Mouse (Mus musculus): ENCODE measurements around the gene Mettl5. TPM values are rescaled to one million over a fixed set of nuclear protein-coding genes. Genes with fewer than 3 reads are reported as not detected.

Mettl5 gene
- polyA plus RNA-seq, 2 experiments: 14.0 to 33.7 TPM

DNA sequence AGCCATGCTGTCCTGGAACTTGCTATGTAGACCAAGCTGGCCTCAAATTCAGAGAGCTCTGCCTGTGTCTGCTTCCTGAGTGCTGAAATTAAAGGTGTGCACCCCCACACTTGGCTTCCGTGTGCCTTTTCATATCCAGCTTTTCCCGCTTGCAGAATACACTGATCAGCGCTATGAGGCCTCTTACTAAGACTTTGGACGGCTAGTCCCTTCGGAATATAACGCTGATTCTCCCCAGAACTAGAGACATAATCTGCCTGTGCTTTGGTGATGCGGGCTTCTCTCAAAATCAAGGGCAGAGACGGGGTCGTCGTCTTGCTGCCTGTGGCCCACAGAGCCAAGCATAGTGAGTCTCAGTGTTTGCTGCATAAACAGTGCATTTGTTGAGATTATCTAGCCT lies 59.5 kb downstream of the Mettl5 start:
- no peak overlapping the region for H3K27ac ChIP-seq (replicated peaks; ENCODE audit: low read depth, low read length)
- no peak overlapping the region for H3K4me2 ChIP-seq (replicated peaks; ENCODE audit: low read depth, low read length, severe bottlenecking)
- peaks cover 8% of the 10 kb centered on the region; the same call in 1 of the 2 replicates for H3K4me1 ChIP-seq (ENCODE audit: control insufficient read depth, insufficient read depth, low read length)
- H3K27me3 ChIP-seq (ENCODE audit: control insufficient read depth, insufficient read depth, low read length): no peaks in the 10 kb centered on the region
- no peak overlapping the region for H3K4me3 ChIP-seq (replicated peaks; ENCODE audit: low read length)
- TF ChIP-seq POLR2A (IDR thresholded peaks at IDR 0.05; ENCODE audit: borderline replicate concordance, extremely low read depth, insufficient read depth, insufficient read length): no peak
- ATAC-seq (ENCODE audit: low FRiP score, low read depth) (no peak), DNase-seq (ENCODE audit: low spot score) (no peak)
- no peak overlapping the region for H3K9ac ChIP-seq (ENCODE audit: low read depth, low read length, severe bottlenecking)
- peaks cover 31% of the 10 kb centered on the region for H3K36me3 ChIP-seq (ENCODE audit: control insufficient read depth, insufficient read depth, low read length)
- WGBS: 86% methylated on average over 10 of the region's 10 CpGs
- H3K9me3 ChIP-seq (ENCODE audit: control insufficient read depth, low read length): no peaks in the 10 kb centered on the region

GRCm38 (mm10) chr2:69823129-69823677 lies 62.2 kb downstream of the Mettl5 start:
- Histone ChIP-seq H3K9me3 (ENCODE audit: control insufficient read depth, low read length) (no peaks in the 10 kb centered on the region), H3K4me2 (replicated peaks; ENCODE audit: low read depth, low read length, severe bottlenecking) (peak overlapping the region; percentile 72), H3K4me1 (ENCODE audit: control insufficient read depth, insufficient read depth, low read length) (peaks cover 8% of the 10 kb centered on the region; the same call in 1 of the 2 replicates), H3K4me3 (replicated peaks; ENCODE audit: low read length) (peak overlapping the region; percentile 82), H3K27ac (replicated peaks; ENCODE audit: low read depth, low read length) (peak overlapping the region; percentile 96), H3K9ac (ENCODE audit: low read depth, low read length, severe bottlenecking) (peak overlapping the region; percentile 97), H3K27me3 (ENCODE audit: control insufficient read depth, insufficient read depth, low read length) (no peaks in the 10 kb centered on the region), H3K36me3 (ENCODE audit: control insufficient read depth, insufficient read depth, low read length) (peaks cover 18% of the 10 kb centered on the region)
- WGBS: 2% methylated on average over 38 of the region's 45 CpGs
- TF ChIP-seq POLR2A (IDR thresholded peaks at IDR 0.05; ENCODE audit: borderline replicate concordance, extremely low read depth, insufficient read depth, insufficient read length): no peak
- DNase-seq (ENCODE audit: low spot score) (peak; percentile 25), ATAC-seq (ENCODE audit: low FRiP score, low read depth) (peak; percentile 77)

DNA sequence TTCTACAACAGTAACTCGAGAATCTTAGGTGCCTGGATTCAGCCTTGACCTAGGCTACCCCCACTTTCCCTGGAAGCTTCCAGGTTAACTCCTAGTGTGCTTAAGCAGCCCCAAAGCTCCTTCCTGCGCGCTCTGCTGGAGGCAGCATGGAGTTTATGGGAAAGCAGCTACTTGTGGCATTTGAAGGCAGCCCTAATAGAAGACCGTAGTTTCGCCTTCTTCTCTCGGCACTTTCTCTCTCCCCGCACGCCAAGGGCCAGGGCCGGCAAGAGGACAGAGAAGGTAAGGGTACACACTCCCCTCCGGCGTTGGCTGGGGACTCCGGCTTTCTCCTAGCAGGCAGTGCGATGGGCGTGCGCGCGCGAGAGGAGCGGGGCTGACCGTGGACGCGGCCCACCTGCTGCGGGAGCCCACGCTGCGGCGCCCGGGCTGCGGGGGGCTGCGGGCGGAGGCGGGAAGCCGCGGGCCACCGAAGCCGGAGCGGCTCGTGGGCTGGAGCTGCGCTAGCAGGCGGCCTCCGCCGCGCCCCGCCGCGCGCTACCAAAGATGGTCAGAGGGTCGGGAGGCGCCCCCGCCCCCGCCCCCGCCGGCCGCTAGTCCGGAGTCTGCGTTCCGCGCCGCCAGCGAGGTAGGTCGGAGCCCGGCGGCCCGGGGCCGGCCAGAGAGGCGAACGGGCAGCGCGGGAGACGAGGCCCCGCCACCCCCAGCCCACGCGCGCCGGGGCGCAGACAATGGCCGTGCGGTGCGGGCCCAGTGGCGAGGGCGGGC lies 62.9 kb downstream of the Mettl5 start:
- Histone ChIP-seq H3K4me3 (replicated peaks; ENCODE audit: low read length) (peak overlapping the region; percentile 82), H3K36me3 (ENCODE audit: control insufficient read depth, insufficient read depth, low read length) (peaks cover 16% of the 10 kb centered on the region; the same call in 1 of the 2 replicates), H3K27me3 (ENCODE audit: control insufficient read depth, insufficient read depth, low read length) (no peaks in the 10 kb centered on the region), H3K27ac (replicated peaks; ENCODE audit: low read depth, low read length) (peak overlapping the region; percentile 96), H3K4me2 (replicated peaks; ENCODE audit: low read depth, low read length, severe bottlenecking) (peak overlapping the region; percentile 72), H3K9ac (ENCODE audit: low read depth, low read length, severe bottlenecking) (peak overlapping the region; percentile 97), H3K9me3 (ENCODE audit: control insufficient read depth, low read length) (no peaks in the 10 kb centered on the region), H3K4me1 (ENCODE audit: control insufficient read depth, insufficient read depth, low read length) (peaks cover 8% of the 10 kb centered on the region; the same call in 1 of the 2 replicates)
- ATAC-seq (ENCODE audit: low FRiP score, low read depth) (peak; percentile 82), DNase-seq (ENCODE audit: low spot score) (peak; percentile 65)
- TF ChIP-seq POLR2A (IDR thresholded peaks at IDR 0.05; ENCODE audit: borderline replicate concordance, extremely low read depth, insufficient read depth, insufficient read length): peak; percentile 55; the same call in 1 of the 2 replicates
- 1% methylated on average over 45 of the region's 80 CpGs for WGBS

DNA sequence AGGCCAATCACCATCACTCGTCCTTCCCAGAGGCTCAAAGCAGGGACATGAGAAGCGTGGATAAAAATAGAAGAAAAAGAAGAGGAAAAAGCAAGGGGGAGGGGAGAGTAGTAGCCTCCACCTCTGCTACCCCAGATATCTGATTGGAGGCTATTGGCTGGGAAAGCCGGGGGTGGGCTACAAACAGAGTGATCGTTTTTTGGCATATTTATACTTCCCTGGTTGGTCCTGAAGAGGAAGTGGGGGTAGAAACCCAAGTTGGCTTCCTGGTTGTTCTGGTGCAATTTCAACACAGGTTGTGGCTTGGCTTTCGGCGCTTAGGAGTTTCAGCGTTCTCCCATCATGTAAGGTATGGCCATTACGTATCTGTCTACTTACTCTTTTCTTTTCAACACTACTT lies 63.7 kb downstream of the Mettl5 start, which contains the start of gene Klhl23:
Klhl23 (plus strand) TSS at position 234 of the 400 bp plus-strand sequence.
- H3K4me2 ChIP-seq (replicated peaks; ENCODE audit: low read depth, low read length, severe bottlenecking): peak within 1 kb of the TSS; percentile 72
- DNase-seq (ENCODE audit: low spot score) (peak; percentile 53), ATAC-seq (ENCODE audit: low FRiP score, low read depth) (0 out of 2 replicates have a peak, but pooled peaks have one; percentile 17)
- no peak for TF ChIP-seq POLR2A (IDR thresholded peaks at IDR 0.05; ENCODE audit: borderline replicate concordance, extremely low read depth, insufficient read depth, insufficient read length)
- no peaks in the 10 kb centered on the region for H3K9me3 ChIP-seq (ENCODE audit: control insufficient read depth, low read length)
- H3K4me3 ChIP-seq (replicated peaks; ENCODE audit: low read length): peak within 1 kb of the TSS; percentile 82
- H3K27ac ChIP-seq (replicated peaks; ENCODE audit: low read depth, low read length): peak within 1 kb of the TSS; percentile 96
- H3K4me1 ChIP-seq (ENCODE audit: control insufficient read depth, insufficient read depth, low read length): peaks cover 8% of the 10 kb centered on the region; the same call in 1 of the 2 replicates
- WGBS: 12% methylated on average over 8 of the region's 8 CpGs
- H3K27me3 ChIP-seq (ENCODE audit: control insufficient read depth, insufficient read depth, low read length): no peaks in the 10 kb centered on the region
- H3K36me3 ChIP-seq (ENCODE audit: control insufficient read depth, insufficient read depth, low read length): peaks cover 13% of the 10 kb centered on the region; the same call in 1 of the 2 replicates
- peak within 1 kb of the TSS; percentile 97 for H3K9ac ChIP-seq (ENCODE audit: low read depth, low read length, severe bottlenecking)

Other genes starting within 250 kb of the Mettl5 start
- gene Bbs5, start 238.4 kb downstream of the Mettl5 start, polyA plus RNA-seq (2012; rRNA removed): 14.7 and 18.9 TPM in 2 replicates
- 15.8 and 19.2 TPM in 2 replicates for gene Bbs5, start 238.4 kb downstream of the Mettl5 start, polyA plus RNA-seq (2014; fragmentation: Nextera tagmentation; extraction: Ambion mirVana)
- gene Klhl41, start 215.5 kb downstream of the Mettl5 start, polyA plus RNA-seq (2012; rRNA removed): 17.4 and 23.2 TPM in 2 replicates
- gene Klhl41, start 215.5 kb downstream of the Mettl5 start, polyA plus RNA-seq (2014; fragmentation: Nextera tagmentation; extraction: Ambion mirVana): 13.2 and 16.7 TPM in 2 replicates
- gene Fastkd1, start 172.1 kb downstream of the Mettl5 start, polyA plus RNA-seq (2012; rRNA removed): 12.8 and 13.0 TPM in 2 replicates
- gene Fastkd1, start 172.1 kb downstream of the Mettl5 start, polyA plus RNA-seq (2014; fragmentation: Nextera tagmentation; extraction: Ambion mirVana): 12.3 and 15.0 TPM in 2 replicates
- 14.2 and 25.3 TPM in 2 replicates for gene Ppig, start 163.1 kb downstream of the Mettl5 start, polyA plus RNA-seq (2012; rRNA removed)
- 118 and 120 TPM in 2 replicates for gene Ppig, start 163.1 kb downstream of the Mettl5 start, polyA plus RNA-seq (2014; fragmentation: Nextera tagmentation; extraction: Ambion mirVana)
- 1.1 and 2.5 TPM in 2 replicates for gene Ccdc173, start 96.0 kb downstream of the Mettl5 start, polyA plus RNA-seq (2012; rRNA removed)
- 2.0 and 2.1 TPM in 2 replicates for gene Ccdc173, start 96.0 kb downstream of the Mettl5 start, polyA plus RNA-seq (2014; fragmentation: Nextera tagmentation; extraction: Ambion mirVana)
- gene Phospho2, start 96.0 kb downstream of the Mettl5 start, polyA plus RNA-seq (2012; rRNA removed): 27.5 and 30.9 TPM in 2 replicates
- 24.6 and 28.5 TPM in 2 replicates for gene Phospho2, start 96.0 kb downstream of the Mettl5 start, polyA plus RNA-seq (2014; fragmentation: Nextera tagmentation; extraction: Ambion mirVana)
- 18.6 and 21.2 TPM in 2 replicates for gene Klhl23, start 63.7 kb downstream of the Mettl5 start, polyA plus RNA-seq (2012; rRNA removed)
- 20.7 and 21.9 TPM in 2 replicates for gene Klhl23, start 63.7 kb downstream of the Mettl5 start, polyA plus RNA-seq (2014; fragmentation: Nextera tagmentation; extraction: Ambion mirVana)
- gene Ssb, start 24.1 kb downstream of the Mettl5 start, polyA plus RNA-seq (2012; rRNA removed): 80.8 and 173 TPM in 2 replicates
- 288 and 291 TPM in 2 replicates for gene Ssb, start 24.1 kb downstream of the Mettl5 start, polyA plus RNA-seq (2014; fragmentation: Nextera tagmentation; extraction: Ambion mirVana)
- gene Ubr3, start 11.6 kb upstream of the Mettl5 start, polyA plus RNA-seq (2012; rRNA removed): 35.0 and 36.2 TPM in 2 replicates
- 21.3 and 21.6 TPM in 2 replicates for gene Ubr3, start 11.6 kb upstream of the Mettl5 start, polyA plus RNA-seq (2014; fragmentation: Nextera tagmentation; extraction: Ambion mirVana)
- gene Myo3b, start 153.5 kb upstream of the Mettl5 start, polyA plus RNA-seq (2012; rRNA removed): 0.04 TPM in 2 replicates
- 0.21 TPM in 1 of 2 replicates, not detected in the other for gene Myo3b, start 153.5 kb upstream of the Mettl5 start, polyA plus RNA-seq (2014; fragmentation: Nextera tagmentation; extraction: Ambion mirVana)